Mouse (Mus musculus): Measurements from ENCODE around the gene Fam120a.

DNA sequence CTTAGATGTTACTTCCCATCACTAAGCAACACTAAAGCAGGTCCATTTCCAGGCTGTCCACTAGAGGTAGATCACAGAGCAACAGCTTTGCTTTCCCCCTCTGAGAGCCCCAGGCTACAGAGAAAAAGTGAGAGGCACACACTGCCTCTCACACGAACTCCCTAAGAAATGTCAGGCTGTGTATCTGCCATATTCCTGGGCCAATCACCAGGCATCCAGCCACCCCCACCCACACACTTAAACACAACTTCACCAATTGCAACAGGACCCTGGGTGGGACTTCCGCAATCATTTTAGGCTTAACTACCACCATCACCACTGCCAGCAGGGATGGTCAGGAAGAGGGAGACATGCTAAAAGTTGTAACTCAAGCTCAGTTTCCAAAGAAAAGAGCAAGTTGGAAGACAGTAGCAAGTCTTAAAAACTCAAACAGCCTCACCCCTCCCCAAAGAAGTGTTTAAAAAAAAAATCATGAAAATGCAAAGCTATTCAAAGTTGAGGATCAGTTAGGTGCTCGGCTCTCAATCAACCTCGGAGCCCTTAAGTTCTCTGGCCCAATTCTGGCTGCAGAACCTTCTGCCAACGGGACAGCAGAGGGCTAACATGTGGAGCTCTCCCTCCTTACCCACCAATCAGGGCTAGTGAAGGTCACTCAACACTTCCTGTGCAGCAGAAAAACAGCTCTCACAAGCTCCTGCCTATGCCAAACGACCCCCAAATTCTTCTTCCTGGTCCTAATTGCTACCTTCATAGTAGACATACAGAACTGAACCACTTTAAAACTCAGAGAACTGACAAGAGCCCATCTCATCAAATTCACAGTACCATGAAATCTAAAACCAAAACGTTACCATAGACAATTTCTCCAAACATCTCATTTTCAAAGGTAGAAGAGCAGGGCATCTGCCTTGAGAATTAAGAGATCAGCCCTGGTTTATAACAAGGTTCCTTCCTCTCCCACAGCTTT is 2.0 kb downstream of the Fam120a start:
- TF ChIP-seq POLR2A (IDR thresholded peaks at IDR 0.05; ENCODE audit: control insufficient read depth in 1 of 2, insufficient read depth in 1 of 2, low read depth in 1 of 2, low read length in 2 of 2, poor library complexity in 1 of 2) (peak in 1 of 2 experiments; percentile 57; a peak in 1 of 4 replicates), POLR2AphosphoS5 (IDR thresholded peaks at IDR 0.05; ENCODE audit: borderline replicate concordance, low read depth, low read length) (no peak), EP300 (IDR thresholded peaks at IDR 0.05; ENCODE audit: low read depth in 1 of 2, low read length in 2 of 2) (0 out of 4 replicates have a peak, but pooled peaks of 1 of the 2 experiments have one; percentile 1), USF1 (IDR thresholded peaks at IDR 0.05; ENCODE audit: low read depth, low read length) (no peak), RCOR1 (IDR thresholded peaks at IDR 0.05; ENCODE audit: low read depth, low read length) (no peak), CTCF (IDR thresholded peaks at IDR 0.05 in 2 of 3, conservative IDR thresholded peaks at IDR 0.05 in 1 of 3; ENCODE audit: control insufficient read depth in 1 of 3, insufficient read depth in 1 of 3, low read depth in 2 of 3, low read length in 3 of 3, poor library complexity in 1 of 3, severe bottlenecking in 1 of 3) (no peak), NRF1 (IDR thresholded peaks at IDR 0.05; ENCODE audit: insufficient read depth, low read depth, low read length, poor library complexity, severe bottlenecking) (no peak), GATA1 (IDR thresholded peaks at IDR 0.05; ENCODE audit: low read depth, low read length) (no peak), USF2 (IDR thresholded peaks at IDR 0.05; ENCODE audit: borderline replicate concordance in 1 of 2, insufficient read depth in 1 of 2, low read depth in 1 of 2, low read length in 2 of 2) (no peak)

Data from MEL (cell line).